Mouse (Mus musculus) erythroblast, adult 5-6 weeks (primary cell): ENCODE data around the gene Fhit. TPM values are rescaled to one million over a fixed set of nuclear protein-coding genes. Genes with fewer than 3 reads are reported as not detected.

ENCODE experiments used
- ATAC-seq: replicated peaks from 2 replicates; pipeline ENCODE4 v1.8.0; 2016; ENCODE audit warnings: moderate number of reproducible peaks, mild to moderate bottlenecking, moderate TSS enrichment, inconsistent platforms; ENCODE audit not compliant: poor library complexity, low FRiP score, severe bottlenecking
- total RNA-seq, 2 experiments: library from RNA; stranded (forward) in 1 of 2; stranded (reverse) in 1 of 2; fragments of 150-400 nt in 1 of 2; fragments of 200-764, 138-1000 nt in 1 of 2; gene quantifications; 2 replicates each; pipeline versions ENCODE4 v1.2.3 to v1.2.4; 2015 to 2017; ENCODE audit warnings: low replicate concordance in 2 of 2

The Fhit gene
- total RNA-seq, 2 experiments from 2014 or later, result 8.3 TPM; not detected in 1

DNA sequence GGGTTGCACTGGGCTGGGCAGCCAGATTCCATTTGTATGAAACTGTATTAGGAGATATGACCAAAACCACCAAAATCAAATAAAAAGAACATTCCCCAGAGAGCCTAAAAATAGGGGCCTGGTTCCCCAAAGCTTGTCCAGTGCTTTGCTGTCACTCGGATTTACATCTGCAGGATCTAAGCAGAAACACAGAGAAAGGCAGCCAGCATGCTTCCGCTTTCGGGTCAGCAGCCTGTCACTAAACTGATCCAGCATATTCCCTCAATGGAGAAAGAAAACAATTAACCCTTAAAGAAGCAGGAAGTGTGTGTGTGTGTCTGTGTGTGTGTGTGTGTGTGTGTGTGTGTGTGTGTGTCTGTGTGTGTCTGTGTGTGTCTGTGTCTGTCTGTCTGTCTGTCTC is 615.9 kb downstream of the Fhit start:
- ATAC-seq, result no peak

DNA sequence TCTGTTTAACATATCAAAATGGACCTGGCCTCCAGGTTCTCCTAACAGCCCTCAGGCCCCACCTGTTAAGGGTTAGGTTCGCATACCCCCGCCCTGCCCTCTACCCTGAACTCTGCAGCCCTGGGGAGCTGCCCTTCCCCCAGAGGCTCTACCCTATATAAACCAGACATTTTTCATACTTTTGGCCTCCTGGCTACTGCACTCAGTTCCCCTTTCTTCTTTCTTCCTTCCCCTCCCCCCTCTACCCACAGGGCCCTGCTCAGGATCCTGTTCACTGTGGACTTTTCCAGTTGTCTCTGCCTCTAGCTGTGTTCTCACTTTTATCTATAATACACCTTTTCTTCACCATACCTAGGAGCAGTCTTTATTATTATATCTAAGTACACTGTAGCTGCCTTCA is 627.0 kb downstream of the Fhit start:
- no peak for ATAC-seq

DNA sequence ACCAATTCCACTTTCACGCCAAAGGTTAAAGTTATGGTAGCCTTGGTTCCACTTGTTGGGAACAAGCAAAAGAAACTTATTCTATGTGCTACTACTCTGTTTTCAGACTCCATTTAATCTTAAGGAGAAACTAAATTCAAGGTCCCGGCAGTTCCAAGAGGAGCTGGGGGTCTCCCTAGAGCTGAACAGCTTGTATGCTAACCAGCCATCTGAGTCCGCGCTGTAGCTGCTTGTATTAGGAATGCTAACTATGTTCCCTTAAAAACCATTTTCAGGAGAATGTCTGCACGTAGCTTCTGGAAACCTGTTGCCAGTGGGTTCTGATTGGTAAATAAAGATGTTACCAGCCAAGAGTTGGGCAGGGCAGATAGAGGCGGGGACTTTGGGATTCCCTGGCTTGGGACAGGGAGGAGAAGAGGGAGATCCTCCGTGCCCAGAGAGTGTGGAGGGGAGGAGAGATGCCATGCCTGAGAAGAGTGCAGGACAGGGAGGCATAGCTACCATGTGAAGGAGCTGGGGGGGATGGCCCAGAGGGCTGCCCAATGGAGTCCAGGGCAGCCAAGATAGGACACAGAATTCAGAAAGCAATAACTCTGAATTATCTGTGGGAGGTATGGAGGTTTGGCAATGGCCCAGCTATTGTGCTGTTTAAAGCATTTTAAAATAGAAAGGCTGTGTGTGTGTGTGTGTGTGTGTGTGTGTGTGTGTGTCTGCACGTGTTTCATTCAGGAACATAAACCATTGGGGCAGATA is 629.9 kb downstream of the Fhit start:
- ATAC-seq, result no peak

DNA sequence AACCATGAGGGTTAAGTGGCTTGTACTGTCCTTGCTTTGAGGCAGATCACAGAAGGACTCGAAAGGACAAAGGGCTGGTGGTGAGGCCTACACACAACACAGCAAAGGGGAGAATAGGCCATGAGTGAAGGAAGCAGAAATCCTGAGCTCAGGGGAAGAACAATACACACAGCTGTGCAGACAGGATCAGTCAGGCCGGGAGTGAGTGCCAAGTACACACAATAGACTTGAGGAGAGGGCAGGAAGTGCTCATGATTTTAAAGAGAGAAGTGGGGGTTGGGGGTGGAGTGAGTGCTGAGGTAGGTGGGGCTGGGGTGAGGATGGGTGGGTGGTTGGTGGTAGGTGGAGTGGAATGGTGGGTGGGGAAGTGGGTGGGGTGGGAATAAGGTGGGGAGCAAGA is 635.0 kb downstream of the Fhit start:
- ATAC-seq, result no peak

DNA sequence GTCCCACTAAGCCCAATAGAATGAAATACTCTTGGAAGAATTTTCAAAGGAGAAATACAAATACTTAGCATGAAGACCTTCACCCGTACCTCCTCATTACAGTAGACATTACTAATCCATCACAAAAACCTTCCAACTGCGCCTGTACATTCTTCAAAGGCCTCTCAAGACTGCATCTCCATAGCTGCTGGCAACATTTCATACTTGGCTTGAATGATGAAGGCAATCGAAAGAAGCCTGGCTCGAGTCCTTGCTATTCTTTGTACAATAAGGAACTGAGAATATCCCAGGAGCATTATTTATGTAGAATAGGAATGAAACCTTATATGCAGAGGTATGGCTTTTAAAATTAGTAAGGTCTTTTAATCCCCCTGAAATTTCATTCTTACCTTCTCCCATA is 636.0 kb downstream of the Fhit start:
- no peak for ATAC-seq

DNA sequence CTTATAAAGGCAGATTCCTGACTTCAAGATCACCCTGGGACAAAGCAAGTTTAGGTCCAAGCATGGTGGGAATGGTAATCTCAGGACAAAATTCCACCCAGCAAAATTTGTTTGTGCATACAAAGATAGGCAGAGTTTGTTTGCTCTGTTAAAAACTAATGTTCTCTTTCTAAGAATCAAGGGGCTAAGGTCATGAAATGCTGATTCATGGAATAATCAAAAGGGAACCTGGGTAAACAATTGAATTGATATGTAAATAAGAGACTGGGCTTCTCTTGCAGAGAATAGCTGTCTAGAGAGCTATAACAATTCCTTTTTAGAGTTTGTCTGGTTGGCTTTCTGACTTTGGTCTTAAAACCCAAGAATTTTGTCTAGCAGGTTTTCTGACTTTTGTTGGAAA is 647.8 kb downstream of the Fhit start:
- no peak for ATAC-seq

DNA sequence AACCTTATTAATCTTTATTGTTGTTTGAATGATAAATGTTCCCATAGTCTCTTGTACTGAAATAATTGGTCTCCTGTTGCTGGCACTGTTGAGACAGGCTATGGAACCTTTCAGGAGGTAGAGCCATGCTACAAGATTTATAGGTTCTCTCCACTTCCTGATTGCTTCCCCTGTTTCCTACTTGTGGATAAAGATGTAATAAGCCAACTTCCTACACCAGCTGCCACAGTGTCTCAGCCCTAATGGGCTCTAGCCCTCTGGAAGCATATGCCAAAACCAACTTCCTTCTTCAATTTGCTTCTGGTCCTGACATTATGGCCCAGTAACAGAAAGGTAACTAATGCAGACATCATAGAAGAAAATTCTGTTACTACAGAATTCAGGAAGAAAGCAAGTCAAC is 652.6 kb downstream of the Fhit start:
- ATAC-seq, result no peak

DNA sequence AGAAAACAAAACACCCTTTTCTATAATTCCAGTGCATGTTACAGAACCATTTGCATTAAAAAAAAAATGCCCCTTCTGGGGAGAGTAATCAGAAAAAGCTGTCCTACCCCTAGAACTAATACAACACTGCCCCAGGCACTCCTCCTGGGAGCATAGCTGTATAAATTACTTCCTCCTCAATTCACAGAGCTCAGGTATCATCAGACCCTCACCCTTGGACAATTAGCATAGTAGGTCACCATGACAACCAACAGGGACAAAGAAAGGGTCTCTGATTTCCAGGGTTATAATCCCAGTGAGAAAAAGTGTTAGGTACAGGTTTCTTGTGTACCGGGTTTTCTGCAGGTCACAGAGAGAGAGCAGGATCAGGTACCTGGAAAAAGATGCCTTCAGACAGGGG is 654.3 kb downstream of the Fhit start:
- no peak for ATAC-seq

DNA sequence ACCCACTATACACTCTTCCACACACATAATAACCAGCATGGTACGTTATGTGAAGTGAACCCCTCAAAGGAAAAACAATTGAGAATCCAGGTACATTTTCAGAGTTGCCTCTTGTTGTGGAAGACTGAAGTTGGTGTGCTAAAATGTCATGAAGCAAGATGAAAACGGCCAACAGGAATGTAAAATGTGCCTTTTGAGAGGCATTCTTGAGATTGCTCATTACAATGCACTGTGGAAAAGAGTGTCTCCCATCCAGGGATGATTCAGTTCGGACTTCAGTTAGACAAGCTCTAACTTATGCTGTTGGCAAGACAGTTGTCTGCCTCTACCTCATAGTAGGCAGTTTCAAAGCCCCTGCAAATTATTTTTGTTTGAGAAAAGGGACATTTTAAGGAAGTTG is 676.0 kb downstream of the Fhit start:
- no peak for ATAC-seq

DNA sequence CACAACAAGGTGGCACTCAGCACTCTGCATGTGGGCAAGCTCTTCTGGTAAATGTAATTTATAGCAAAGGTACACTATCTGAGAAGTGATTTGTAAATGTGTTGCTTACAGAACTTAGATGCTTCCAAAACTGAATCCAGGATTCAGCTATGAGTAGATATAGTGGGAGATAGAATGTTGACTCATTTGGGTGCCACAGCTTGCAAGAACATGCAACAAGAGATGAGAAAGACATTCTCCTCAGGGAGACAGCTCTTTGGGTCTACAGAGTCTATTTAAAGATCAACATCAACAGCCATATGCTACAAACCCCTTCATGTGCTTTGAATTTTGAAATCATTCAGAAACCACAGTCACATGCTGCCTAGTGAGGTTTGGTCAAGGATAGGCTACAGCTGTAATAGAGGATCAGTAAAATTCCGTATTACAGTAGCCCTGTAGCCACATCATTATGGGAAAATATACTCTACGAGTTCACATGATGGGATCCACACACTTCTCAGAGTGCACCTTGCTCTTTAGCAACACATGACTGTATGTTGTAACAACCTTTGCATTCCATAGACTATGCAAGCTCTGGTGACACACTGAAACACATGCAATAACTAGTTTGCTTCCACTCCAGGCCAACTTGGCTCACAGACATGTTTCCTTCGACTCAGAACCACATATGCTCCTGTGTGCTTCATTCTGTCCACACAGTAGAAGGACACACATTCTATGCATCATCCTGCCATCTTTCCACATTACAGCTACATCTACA is 678.8 kb downstream of the Fhit start:
- ATAC-seq, result no peak

DNA sequence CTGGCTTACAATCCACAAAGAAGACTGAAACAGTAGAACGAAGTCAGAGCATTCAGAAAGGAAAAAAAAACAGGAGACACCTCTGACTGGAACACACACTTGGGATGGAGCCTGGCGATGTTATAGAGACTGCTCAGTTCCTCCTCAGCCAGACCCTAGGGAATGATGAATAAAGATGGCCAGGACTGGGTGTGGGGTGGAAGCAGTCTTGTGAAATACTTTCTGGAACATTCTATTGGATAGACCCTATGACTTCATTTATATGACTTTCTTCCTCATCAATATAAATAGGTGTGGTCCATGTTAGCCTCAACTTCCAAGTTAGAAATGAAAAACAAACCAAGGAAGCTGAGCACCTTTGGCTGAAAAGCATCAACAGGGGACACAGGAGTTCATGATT is 680.5 kb downstream of the Fhit start:
- no peak for ATAC-seq

DNA sequence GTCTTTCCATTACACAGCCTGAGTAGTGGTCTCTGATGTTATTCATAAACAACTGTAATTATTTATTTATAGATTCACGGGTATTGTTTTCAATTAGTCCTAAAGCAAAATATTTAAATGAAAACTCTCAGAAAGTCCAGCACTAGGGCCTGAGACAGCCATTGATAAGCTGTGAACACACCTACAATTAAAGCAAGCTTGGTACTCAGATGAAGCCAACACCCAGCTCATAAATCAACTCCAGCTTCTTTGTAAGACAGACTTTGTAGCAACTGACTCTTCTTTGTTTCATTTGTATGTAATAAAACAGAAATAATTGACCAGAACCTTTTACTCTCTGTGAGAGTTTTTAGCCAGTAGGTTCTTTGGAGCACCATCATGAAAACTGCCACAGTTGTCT is 681.2 kb downstream of the Fhit start:
- ATAC-seq, result no peak

DNA sequence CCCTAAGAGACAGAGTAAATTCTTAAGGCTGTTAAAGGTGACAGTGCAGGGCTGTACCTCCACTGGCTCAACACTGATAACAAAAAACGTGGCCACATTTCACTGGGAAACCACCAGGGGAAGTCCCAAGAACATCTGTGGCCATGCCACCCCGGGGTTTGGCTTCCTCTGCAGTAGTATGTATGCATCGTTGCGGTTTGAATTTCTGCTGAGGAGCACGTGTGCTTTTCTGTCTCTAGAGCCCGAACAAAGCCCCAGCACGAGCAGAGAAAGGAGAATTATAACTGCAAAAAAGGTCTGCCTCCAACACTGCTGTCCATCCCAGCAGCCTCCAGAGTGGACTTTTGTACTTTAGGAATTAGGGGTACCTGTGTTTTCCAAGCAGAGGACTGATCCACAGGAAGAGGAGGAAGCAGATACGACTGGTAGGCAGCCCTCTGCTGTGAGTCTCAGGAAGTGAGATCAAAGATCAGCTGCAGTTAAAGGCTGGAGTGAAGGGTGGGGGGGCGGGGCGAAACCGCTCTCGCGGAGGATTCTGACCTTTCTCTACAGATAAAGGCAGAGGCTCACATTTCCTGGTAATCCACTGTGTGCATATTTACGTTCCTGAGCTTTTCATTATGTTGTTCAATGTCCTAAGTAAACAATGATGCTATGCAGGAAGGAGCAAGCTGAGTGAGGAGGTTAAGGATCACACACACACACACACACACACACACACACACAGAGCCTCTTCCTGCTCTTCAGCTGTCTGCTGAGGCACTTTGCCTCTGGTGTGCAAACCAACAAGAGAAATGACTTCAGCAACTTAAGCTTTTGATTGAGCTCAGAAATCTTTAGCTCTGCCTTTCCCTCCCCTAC is 708.6 kb downstream of the Fhit start:
- ATAC-seq, result no peak

DNA sequence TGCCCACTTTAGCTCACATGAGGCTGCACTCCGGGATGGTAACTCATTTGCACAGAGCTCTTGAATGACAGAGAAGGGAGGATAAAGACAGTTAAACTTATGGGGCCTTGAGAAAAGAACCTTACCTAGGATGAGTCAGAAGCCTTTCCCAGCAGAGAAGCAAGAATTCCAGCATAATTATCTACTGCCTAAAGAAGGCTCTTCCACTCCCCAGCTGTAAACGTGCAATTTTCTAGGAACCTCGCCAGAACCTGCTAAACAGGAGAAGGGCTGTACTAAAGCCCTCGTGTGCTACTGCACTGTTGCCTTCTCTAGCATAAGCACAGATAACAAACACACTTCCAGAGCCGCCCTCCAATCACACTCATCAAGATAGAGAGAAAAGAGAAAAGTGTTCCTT is 709.6 kb downstream of the Fhit start:
- ATAC-seq, result no peak

DNA sequence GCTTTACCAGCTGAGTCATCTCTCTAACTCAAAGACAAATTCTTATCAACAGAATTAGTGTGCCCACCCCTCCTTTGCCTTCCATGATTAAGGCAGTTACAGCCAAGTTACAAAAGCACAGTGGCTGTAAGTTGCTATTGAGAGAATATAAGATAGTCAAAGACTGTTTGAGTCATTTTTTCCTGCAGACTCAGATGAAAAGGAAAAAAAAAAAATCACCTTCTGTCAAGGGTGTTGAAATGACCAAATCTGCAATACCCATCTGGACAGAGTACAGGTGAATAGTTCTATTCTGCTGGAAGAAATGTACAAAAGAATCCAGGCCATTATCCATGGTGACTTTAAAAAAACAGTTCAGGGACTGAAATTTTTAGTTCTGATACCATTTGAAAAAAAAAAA is 716.5 kb downstream of the Fhit start:
- ATAC-seq, result no peak

DNA sequence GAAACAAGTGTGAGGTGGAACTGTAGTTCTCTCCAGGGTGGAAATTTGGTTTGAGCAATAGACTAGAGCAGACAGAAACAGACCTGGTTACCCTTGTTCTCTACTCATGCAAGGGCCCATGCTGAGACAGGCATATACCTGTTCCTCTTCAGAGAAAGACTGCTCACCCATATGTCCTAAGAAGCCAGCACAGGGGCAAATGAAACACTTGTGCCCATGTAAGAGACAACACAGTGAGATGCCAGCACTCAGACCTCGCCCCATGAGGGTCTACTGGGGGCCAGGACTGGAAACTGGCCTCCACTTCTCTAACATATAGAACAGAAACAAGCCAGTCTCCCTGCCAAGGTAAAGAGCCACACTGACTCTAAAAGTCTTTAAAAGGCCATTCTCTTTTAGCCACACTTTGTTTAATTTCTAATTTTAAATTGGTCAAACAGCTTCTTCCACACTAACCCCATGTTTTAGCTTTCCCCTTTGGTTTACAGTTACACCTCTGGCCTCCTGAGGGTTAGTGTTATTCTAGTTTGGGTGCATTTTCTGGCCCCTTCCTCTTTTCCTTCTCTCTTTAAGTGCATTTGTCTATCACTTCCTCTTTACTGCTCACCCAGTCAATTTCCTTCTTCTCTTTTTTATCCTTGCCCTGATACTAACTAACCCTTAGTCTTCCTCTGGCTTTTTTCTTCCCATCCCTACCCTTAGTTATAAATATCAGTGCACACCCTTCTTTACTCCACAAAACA is 722.7 kb downstream of the Fhit start:
- ATAC-seq, result no peak

DNA sequence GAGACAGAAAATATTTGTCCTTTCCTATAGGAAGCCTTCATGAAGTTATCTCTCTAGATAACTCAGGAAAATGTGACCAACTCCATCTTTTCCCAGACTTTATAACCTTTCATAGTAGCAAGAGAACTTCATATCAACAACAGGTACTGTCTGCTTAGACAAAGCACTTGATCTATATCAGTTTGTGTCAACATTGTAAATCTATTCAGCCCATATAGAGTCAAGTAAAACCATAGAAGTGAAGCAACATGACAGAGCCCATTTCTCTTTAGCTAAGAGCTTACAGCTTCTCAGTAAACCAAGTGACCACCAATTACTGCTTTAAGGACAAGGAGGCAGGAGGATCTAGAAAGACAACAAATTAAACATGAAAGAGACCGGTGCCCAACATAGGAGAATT is 725.6 kb downstream of the Fhit start:
- ATAC-seq, result no peak

DNA sequence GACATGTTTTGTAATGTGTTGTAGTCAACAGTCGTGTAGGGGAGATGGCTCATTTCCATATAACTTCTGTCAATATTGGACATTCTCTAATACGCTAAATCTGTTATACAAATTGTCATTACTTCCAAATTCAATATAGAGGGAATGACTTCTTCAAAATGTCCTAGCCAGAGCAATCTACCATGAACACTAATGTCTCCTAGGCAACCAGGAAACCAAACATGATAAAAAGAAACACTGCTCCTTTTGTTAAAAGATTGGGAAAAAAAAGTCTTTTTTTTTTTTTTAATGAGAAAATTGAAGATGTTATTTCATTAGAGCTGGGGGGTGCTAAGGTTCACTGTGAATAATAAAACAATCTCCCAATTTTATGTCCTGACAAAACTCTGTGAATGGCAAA is 729.3 kb downstream of the Fhit start:
- ATAC-seq, result no peak

DNA sequence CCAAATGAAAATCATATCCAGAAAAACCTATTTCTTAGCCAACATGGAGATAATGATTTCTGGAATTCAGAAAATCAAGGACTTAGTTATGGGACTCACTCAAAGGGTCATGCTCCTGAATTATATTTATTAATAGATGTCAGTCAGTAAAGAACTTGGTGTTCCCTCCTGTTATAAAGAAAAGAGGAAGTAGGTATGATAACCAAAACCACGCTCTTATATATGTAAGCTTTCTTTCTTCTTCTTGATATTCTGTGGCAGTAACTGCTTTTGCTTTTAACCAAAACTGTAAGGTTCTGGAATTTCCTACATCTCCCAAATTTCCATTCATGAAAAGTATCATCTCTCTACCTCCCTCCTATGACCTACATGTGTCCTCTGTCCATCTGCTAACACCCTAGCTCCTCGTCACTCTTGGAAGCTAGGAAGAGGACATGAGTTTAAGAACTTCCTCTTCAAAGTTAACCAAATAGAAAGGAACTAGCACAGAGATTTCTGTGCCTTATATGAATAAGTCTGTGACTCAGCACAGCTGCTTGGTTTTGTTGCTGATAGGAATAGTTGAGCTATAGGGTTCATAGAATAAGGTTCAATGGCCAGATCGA is 731.3 kb downstream of the Fhit start:
- ATAC-seq, result no peak

DNA sequence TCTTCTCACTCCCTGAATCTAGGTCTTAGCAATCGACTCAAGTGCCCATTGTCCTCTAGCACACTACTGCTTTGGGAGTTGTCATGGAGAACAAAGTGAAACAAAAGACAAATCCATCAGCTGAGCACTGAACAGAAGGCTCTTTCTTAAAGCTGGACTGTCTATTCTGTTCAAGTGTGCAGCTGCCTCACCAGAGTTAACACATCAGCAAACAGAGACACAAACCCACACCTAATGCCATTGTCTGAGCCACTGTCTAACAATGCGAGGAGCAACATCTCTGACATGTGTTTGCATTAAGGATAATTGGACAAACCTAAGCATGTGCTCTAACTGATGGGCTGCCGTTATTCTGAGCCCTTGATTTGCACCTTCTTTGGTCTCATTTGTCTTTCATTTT is 738.3 kb downstream of the Fhit start:
- ATAC-seq, result no peak
